Mouse (Mus musculus) intestine, postnatal 0 days (tissue): ENCODE measurements around the gene Zbtb12. TPM values are rescaled to one million over a fixed set of nuclear protein-coding genes. Genes with fewer than 3 reads are reported as not detected.

ENCODE experiments used
- ATAC-seq: fragments of 200-750 bp; cut with Nextera tagmentation; 2 replicates; pipeline ENCODE4 v1.8.0; 2017; ENCODE audit warnings: mild to moderate bottlenecking, moderate TSS enrichment, moderate library complexity
- H3K27ac ChIP-seq: fragments of 300-500 bp; sonication (generic); 2 replicates; pipeline ENCODE4 v1.5.1; 2014; ENCODE audit warnings: mild to moderate bottlenecking, low read depth, low read length, moderate library complexity
- H3K27me3 ChIP-seq: fragments of 300-500 bp; sonication (generic); replicated peaks from 2 replicates; pipeline ENCODE4 v1.6.1; 2014; ENCODE audit warnings: low read length, mixed read lengths; ENCODE audit not compliant: control insufficient read depth, insufficient read depth
- H3K36me3 ChIP-seq: fragments of 300-500 bp; sonication (generic); 2 replicates; pipeline ENCODE4 v1.6.1; 2014; ENCODE audit warnings: mild to moderate bottlenecking, moderate library complexity; ENCODE audit not compliant: control insufficient read depth, insufficient read depth
- H3K4me1 ChIP-seq: fragments of 300-500 bp; sonication (generic); replicated peaks from 2 replicates; pipeline ENCODE4 v1.6.1; 2014; ENCODE audit warnings: antibody characterized with exemption, low read length, mixed read lengths; ENCODE audit not compliant: control insufficient read depth, insufficient read depth
- H3K4me2 ChIP-seq: fragments of 300-500 bp; sonication (generic); replicated peaks from 2 replicates; pipeline ENCODE4 v1.6.1; 2014; ENCODE audit warnings: low read depth, mild to moderate bottlenecking, moderate library complexity
- H3K4me3 ChIP-seq: fragments of 300-500 bp; sonication (generic); 2 replicates; pipeline ENCODE4 v1.5.1; 2014; ENCODE audit warnings: low read depth, low read length
- H3K9ac ChIP-seq: fragments of 300-500 bp; sonication (generic); 2 replicates; pipeline ENCODE4 v1.6.1; 2014; ENCODE audit warnings: mild to moderate bottlenecking, low read depth, low read length
- H3K9me3 ChIP-seq: fragments of 300-500 bp; sonication (generic); 2 replicates; pipeline ENCODE4 v1.6.1; 2016; ENCODE audit warnings: mixed run types; ENCODE audit not compliant: control insufficient read depth
- CTCF ChIP-seq: sonication (generic); IDR thresholded peaks from 2 replicates; pipeline ENCODE4 v1.5.1; 2016; ENCODE audit warnings: low read depth, mild to moderate bottlenecking, control low read depth, antibody characterized with exemption, moderate library complexity
- WGBS: fragments of 180-500 bp; shearing (Covaris S2); extraction: QIAGEN DNeasy Blood & Tissue Kit; methylation state at CpG from one replicate; pipeline ENCODE4 v1.1.7; 2014; 5-methylcytosine and 5-hydroxymethylcytosine counted together
- microRNA-seq: library from miRNA; unstranded; fragments of <30 nt; microRNA quantifications from one replicate; pipeline ENCODE4, GENCODE M21; 2016
- polyA plus RNA-seq: library from polyadenylated mRNA; unstranded; fragments of >200 nt; fragmentation: Nextera tagmentation; extraction: Ambion mirVana; gene quantifications from 2 replicates; pipeline ENCODE4 v1.2.1, GENCODE M21; 2015

Zbtb12 gene
- polyA plus RNA-seq, 1 experiment from 2014 or later = 0.74 TPM

GRCm38 (mm10) chr17:34934031-34934430, 54.7 kb downstream of the Zbtb12 start:
- Histone ChIP-seq H3K27ac (no peak overlapping the region), H3K9ac (peak overlapping the region; percentile 2; the same call in 1 of the 2 replicates), H3K36me3 (peaks cover 31% of the 10 kb centered on the region), H3K9me3 (no peaks in the 10 kb centered on the region), H3K4me1 (no peaks in the 10 kb centered on the region), H3K4me2 (peak overlapping the region; percentile 95), H3K27me3 (no peaks in the 10 kb centered on the region), H3K4me3 (peak overlapping the region; percentile 23)
- WGBS = 62% methylated on average over 24 of the region's 24 CpGs
- no peak for ATAC-seq
- TF ChIP-seq CTCF = no peak

- WGBS = 42% methylated on average over 8 of the region's 8 CpGs
- Histone ChIP-seq H3K4me2 (peak overlapping the region; percentile 95), H3K27me3 (no peaks in the 10 kb centered on the region), H3K4me1 (no peaks in the 10 kb centered on the region), H3K36me3 (peaks cover 31% of the 10 kb centered on the region), H3K27ac (0 out of 2 replicates have a peak overlapping the region, but pooled peaks have one; percentile 21), H3K9ac (peak overlapping the region; percentile 17; the same call in 1 of the 2 replicates), H3K9me3 (no peaks in the 10 kb centered on the region), H3K4me3 (peak overlapping the region; percentile 23; the same call in 1 of the 2 replicates)
- ATAC-seq = no peak
- TF ChIP-seq CTCF = no peak
Measured at GRCm38 (mm10) chr17:34934830-34935229, 55.5 kb downstream of the Zbtb12 start.

- no peak overlapping the region for H3K4me3 ChIP-seq
- no peaks in the 10 kb centered on the region for H3K9me3 ChIP-seq
- no peak overlapping the region for H3K9ac ChIP-seq
- H3K36me3 ChIP-seq = peaks cover 26% of the 10 kb centered on the region
- no peaks in the 10 kb centered on the region for H3K27me3 ChIP-seq
- no peak for ATAC-seq
- H3K4me2 ChIP-seq = no peak overlapping the region
- TF ChIP-seq CTCF = no peak
- 67% methylated on average over 6 of the region's 6 CpGs for WGBS
- 0 out of 2 replicates have a peak, but pooled peaks cover 4% of the 10 kb centered on the region for H3K4me1 ChIP-seq
- H3K27ac ChIP-seq = no peak overlapping the region
Measured at GRCm38 (mm10) chr17:34937960-34938505, 58.8 kb downstream of the Zbtb12 start.

GRCm38 (mm10) chr17:34941344-34942041, 62.2 kb downstream of the Zbtb12 start:
- WGBS = 13% methylated on average over 15 of the region's 15 CpGs
- no peak for ATAC-seq

GRCm38 (mm10) chr17:34943128-34943815, 64.0 kb downstream of the Zbtb12 start:
- Histone ChIP-seq H3K36me3 (no peaks in the 10 kb centered on the region), H3K4me3 (no peak overlapping the region), H3K9me3 (no peaks in the 10 kb centered on the region), H3K27ac (peak overlapping the region; percentile 82), H3K4me2 (peak overlapping the region; percentile 32; the same call in 1 of the 2 replicates), H3K4me1 (peaks cover 7% of the 10 kb centered on the region; the same call in 1 of the 2 replicates), H3K9ac (no peak overlapping the region), H3K27me3 (no peaks in the 10 kb centered on the region)
- peak; percentile 62 for ATAC-seq
- 30% methylated on average over 4 of the region's 4 CpGs for WGBS
- no peak for TF ChIP-seq CTCF

More at GRCm38 (mm10) chr17:34941344-34942041, 62.2 kb downstream of the Zbtb12 start:
- no peaks in the 10 kb centered on the region for H3K9me3 ChIP-seq
- H3K4me3 ChIP-seq = peak overlapping the region; percentile 16
- H3K4me1 ChIP-seq = peaks cover 7% of the 10 kb centered on the region; the same call in 1 of the 2 replicates
- no peaks in the 10 kb centered on the region for H3K36me3 ChIP-seq
- no peaks in the 10 kb centered on the region for H3K27me3 ChIP-seq
- TF ChIP-seq CTCF = no peak
- H3K4me2 ChIP-seq = peak overlapping the region; percentile 60
- H3K9ac ChIP-seq = no peak overlapping the region
- peak overlapping the region; percentile 50 for H3K27ac ChIP-seq

- Histone ChIP-seq H3K4me2 (no peak overlapping the region), H3K4me3 (no peak overlapping the region), H3K27ac (peak overlapping the region; percentile 82), H3K36me3 (0 out of 2 replicates have a peak, but pooled peaks cover under 1% of the 10 kb centered on the region), H3K9me3 (no peaks in the 10 kb centered on the region), H3K9ac (no peak overlapping the region), H3K27me3 (no peaks in the 10 kb centered on the region), H3K4me1 (peaks cover 7% of the 10 kb centered on the region; the same call in 1 of the 2 replicates)
- no peak for TF ChIP-seq CTCF
- no peak for ATAC-seq
Measured at GRCm38 (mm10) chr17:34944362-34944761, 65.1 kb downstream of the Zbtb12 start.

Small RNA genes within 50 kb of the gene (microRNA-seq; reads per million reads assigned to microRNA genes)
- not detected for gene Mir6970
- 4.6 reads per million, percentile 11 among the genes with 10 or more reads in this experiment for gene Mir6971
- gene Mir6972 = not detected

Other genes with a start within 250 kb of the Zbtb12 start
- 0.27 and 0.47 TPM in 2 replicates for gene Prrt1, start 249.9 kb upstream of the Zbtb12 start, polyA plus RNA-seq
- 8.8 and 9.2 TPM in 2 replicates for gene Fkbpl, start 234.7 kb upstream of the Zbtb12 start, polyA plus RNA-seq
- gene Atf6b, start 232.3 kb upstream of the Zbtb12 start, polyA plus RNA-seq = 22.9 and 23.1 TPM in 2 replicates
- gene Tnxb, start 208.9 kb upstream of the Zbtb12 start, polyA plus RNA-seq = 1.4 and 1.9 TPM in 2 replicates
- gene C4b, start 135.6 kb upstream of the Zbtb12 start, polyA plus RNA-seq = 1.2 and 1.6 TPM in 2 replicates
- 0.18 and 0.25 TPM in 2 replicates for gene Cyp21a1, start 74.9 kb upstream of the Zbtb12 start, polyA plus RNA-seq
- 29.1 and 34.0 TPM in 2 replicates for gene Stk19, start 42.5 kb upstream of the Zbtb12 start, polyA plus RNA-seq
- 42.5 and 44.2 TPM in 2 replicates for gene Dxo, start 42.5 kb upstream of the Zbtb12 start, polyA plus RNA-seq
- gene Skiv2l, start 29.3 kb upstream of the Zbtb12 start, polyA plus RNA-seq = 18.3 and 20.8 TPM in 2 replicates
- gene Nelfe, start 29.1 kb upstream of the Zbtb12 start, polyA plus RNA-seq = 55.7 and 57.8 TPM in 2 replicates
- gene Cfb, start 17.0 kb upstream of the Zbtb12 start, polyA plus RNA-seq = 84.8 and 94.9 TPM in 2 replicates
- not detected in 2 replicates for gene Gm20547, start 2.6 kb downstream of the Zbtb12 start, polyA plus RNA-seq
- 60.3 and 66.2 TPM in 2 replicates for gene C2, start 18.8 kb downstream of the Zbtb12 start, polyA plus RNA-seq
- 35.8 and 40.3 TPM in 2 replicates for gene Ehmt2, start 19.0 kb downstream of the Zbtb12 start, polyA plus RNA-seq
- 119 and 128 TPM in 2 replicates for gene Slc44a4, start 35.0 kb downstream of the Zbtb12 start, polyA plus RNA-seq
- 522 and 580 TPM in 2 replicates for gene Neu1, start 51.8 kb downstream of the Zbtb12 start, polyA plus RNA-seq
- gene Hspa1b, start 79.8 kb downstream of the Zbtb12 start, polyA plus RNA-seq = 0.64 and 1.1 TPM in 2 replicates
- gene Gm20481, start 90.4 kb downstream of the Zbtb12 start, polyA plus RNA-seq = 0.43 TPM in 1 of 2 replicates, not detected in the other
- gene Hspa1a, start 92.7 kb downstream of the Zbtb12 start, polyA plus RNA-seq = 6.4 and 6.5 TPM in 2 replicates
- gene Hspa1l, start 93.2 kb downstream of the Zbtb12 start, polyA plus RNA-seq = 0.22 and 0.25 TPM in 2 replicates
- gene Lsm2, start 102.4 kb downstream of the Zbtb12 start, polyA plus RNA-seq = 70.6 and 76.6 TPM in 2 replicates
- 74.0 and 84.2 TPM in 2 replicates for gene Vars, start 121.5 kb downstream of the Zbtb12 start, polyA plus RNA-seq
- 0.12 and 0.20 TPM in 2 replicates for gene Vwa7, start 137.1 kb downstream of the Zbtb12 start, polyA plus RNA-seq
- gene Sapcd1, start 148.5 kb downstream of the Zbtb12 start, polyA plus RNA-seq = 3.2 and 4.6 TPM in 2 replicates
- gene Msh5, start 167.3 kb downstream of the Zbtb12 start, polyA plus RNA-seq = 1.4 and 3.0 TPM in 2 replicates
- gene Clic1, start 170.5 kb downstream of the Zbtb12 start, polyA plus RNA-seq = 290 and 312 TPM in 2 replicates
- gene Ddah2, start 179.6 kb downstream of the Zbtb12 start, polyA plus RNA-seq = 62.0 and 68.3 TPM in 2 replicates
- 0.12 TPM in 1 of 2 replicates, not detected in the other for gene Ly6g6c, start 185.9 kb downstream of the Zbtb12 start, polyA plus RNA-seq
- gene Mpig6b, start 186.7 kb downstream of the Zbtb12 start, polyA plus RNA-seq = 0.13 and 0.17 TPM in 2 replicates
- gene Ly6g6e, start 197.4 kb downstream of the Zbtb12 start, polyA plus RNA-seq = 2.2 TPM in 2 replicates
- 3.8 and 4.9 TPM in 2 replicates for gene Ly6g6d, start 198.6 kb downstream of the Zbtb12 start, polyA plus RNA-seq
- gene Ly6g6f, start 206.1 kb downstream of the Zbtb12 start, polyA plus RNA-seq = not detected in 2 replicates
- 101 and 103 TPM in 2 replicates for gene Abhd16a, start 209.8 kb downstream of the Zbtb12 start, polyA plus RNA-seq
- gene Ly6g5c, start 228.8 kb downstream of the Zbtb12 start, polyA plus RNA-seq = not detected in 2 replicates
- gene Ly6g5b, start 235.9 kb downstream of the Zbtb12 start, polyA plus RNA-seq = 0.46 and 0.59 TPM in 2 replicates
- gene Gpank1, start 242.0 kb downstream of the Zbtb12 start, polyA plus RNA-seq = 15.0 and 16.6 TPM in 2 replicates
- gene Csnk2b, start 242.6 kb downstream of the Zbtb12 start, polyA plus RNA-seq = 262 and 264 TPM in 2 replicates
- 26.3 and 29.7 TPM in 2 replicates for gene D17H6S53E, start 246.9 kb downstream of the Zbtb12 start, polyA plus RNA-seq